Mouse (Mus musculus): Measurements from ENCODE around the gene Ttc41.
"Not testable (repeated sequence)": the region's sequence is repeated elsewhere in the genome, so short reads cannot be mapped to it uniquely, and the experiment has no call there.

- not testable (repeated sequence) for TF ChIP-seq CTCF (IDR thresholded peaks at IDR 0.05; ENCODE audit: borderline replicate concordance, control insufficient read depth, extremely low read depth, insufficient read depth, low read length, poor library complexity); POLR2A (IDR thresholded peaks at IDR 0.05; ENCODE audit: control insufficient read depth, extremely low read depth, insufficient read depth, low read length, poor library complexity)
These were observed 35.1 kb upstream of the Ttc41 start for GRCm38 (mm10) chr10:86670550-86670949.

All from thymus, adult 2 months (tissue).